Comparison of ENCODE assay signal across 8 mouse cellular contexts in the genomic region with DNA sequence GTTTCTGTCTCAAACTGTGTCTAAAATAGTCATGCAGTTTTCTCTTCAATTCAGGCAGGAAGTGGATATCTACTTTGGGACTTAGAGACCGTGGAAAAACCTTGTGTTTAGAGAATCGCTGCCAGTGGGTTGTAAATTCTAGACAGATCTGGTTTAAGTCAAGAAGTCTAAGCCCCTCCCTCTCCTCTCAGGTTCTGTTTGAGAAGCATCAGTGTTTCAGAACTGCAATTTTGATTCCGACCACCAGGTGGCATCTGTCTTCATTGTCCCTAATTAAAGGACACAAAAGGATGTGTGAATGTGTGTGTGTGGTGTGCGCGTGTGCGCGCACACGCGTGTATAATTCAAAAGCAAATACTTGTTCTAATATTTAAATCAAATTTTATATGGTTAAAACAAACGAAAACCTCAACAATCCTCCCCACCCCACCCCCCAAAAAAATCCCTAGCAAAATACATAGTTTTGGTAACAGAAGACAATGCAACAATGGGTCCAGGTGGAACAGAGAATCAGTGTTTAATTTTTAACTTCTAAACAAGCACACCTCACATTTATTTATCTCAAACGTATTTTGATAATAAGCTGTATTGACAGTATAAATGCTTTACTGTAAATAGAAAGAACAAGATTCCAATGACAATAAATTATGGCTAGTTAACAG. TPM values are rescaled to one million over a fixed set of nuclear protein-coding genes. Genes with fewer than 3 reads are reported as not detected.
DNase-seq lines count a peak whose midpoint lies in the region; ATAC-seq and TF ChIP-seq lines count a peak whose summit lies in the region.

No protein-coding gene starts in this region.

- H3K4me3 ChIP-seq in gastrocnemius, adult 2 months, result no peak overlapping the region
- no peak overlapping the region for H3K4me3 ChIP-seq in left cerebral cortex, adult 2 months

- peak; percentile 26 for DNase-seq in WW6 (ENCODE audit: low read depth, low spot score)
- DNase-seq in cerebellum, postnatal 25 days, result peak; percentile 70 to 85
- peak; percentile 53 for DNase-seq in gastrocnemius, adult 2 months
- DNase-seq in left cerebral cortex, adult 2 months (ENCODE audit: extremely low spot score in 1 of 2, low spot score in 2 of 2), result peak; percentile 56 to 73
- DNase-seq in right cerebral cortex, postnatal 14 days, result peak; percentile 66
- peak; percentile 43 to 81 for DNase-seq in urinary bladder, postnatal 4 days (ENCODE audit: low spot score in 2 of 2)

- intact Hi-C loops in gastrocnemius, adult 2 months (cut with DNase I), result loop anchor here (5.0 kb wide), 2 partner anchors 69 to 264 kb away; partner anchors contain the start of gene Armcx1
- intact Hi-C loops in left cerebral cortex, adult 2 months (cut with DNase I), result no loop called here

- peak; percentile 77 for TF ChIP-seq CTCF in gastrocnemius, adult 2 months (IDR thresholded peaks at IDR 0.05)
- TF ChIP-seq CTCF in left cerebral cortex, adult 2 months (IDR thresholded peaks at IDR 0.05), result peak; percentile 75

- peak; percentile 86 for ATAC-seq in inflammation-experienced regulatory T-cells, adult 6 months
- peak; percentile 81 for ATAC-seq in megakaryocyte-erythroid progenitor cell, adult 5-6 weeks (replicated peaks; ENCODE audit: low FRiP score, low TSS enrichment, poor library complexity, severe bottlenecking)

- H3K27ac ChIP-seq in gastrocnemius, adult 2 months, result no peak overlapping the region
- no peak overlapping the region for H3K27ac ChIP-seq in left cerebral cortex, adult 2 months

RNA-seq across cellular contexts. Expression of gene Armcx4, which starts 38.2 kb away (rescaled TPM):
- 10 to 100 TPM in 1 of 2 experiments, 1 to 10 TPM in 1; 5.9 to 23.9 TPM for total RNA-seq in gastrocnemius, adult 2 months (2021)
- 1 to 10 TPM in 1 of 3 experiments, under 1 TPM in 2; 0.54 to 1.0 (median 0.62) TPM for polyA plus RNA-seq in inflammation-experienced regulatory T-cells, adult 6 months (2017; shearing (Covaris generic))
- total RNA-seq in left cerebral cortex, adult 2 months (2021), result 10 to 100 TPM; 35.8 to 40.8 TPM
- total RNA-seq in megakaryocyte-erythroid progenitor cell, adult 5-6 weeks (2014; fragmentation: Nextera tagmentation), result 0.30 TPM in 1 of 2 replicates, not detected in the other
- total RNA-seq in megakaryocyte-erythroid progenitor cell, adult 5-6 weeks (2017), result 0.05 and 0.34 TPM in 2 replicates

RNA-seq across cellular contexts. Expression of gene Hnrnph2, which starts 47.2 kb away (rescaled TPM):
- 10 to 100 TPM; 51.6 to 52.9 TPM for total RNA-seq in gastrocnemius, adult 2 months (2021)
- polyA plus RNA-seq in inflammation-experienced regulatory T-cells, adult 6 months (2017; shearing (Covaris generic)), result 100 to 1,000 TPM in 1 of 3 experiments, 10 to 100 TPM in 2; 96.0 to 102 (median 98.8) TPM
- total RNA-seq in left cerebral cortex, adult 2 months (2021), result 100 to 1,000 TPM; 149 to 161 TPM
- total RNA-seq in megakaryocyte-erythroid progenitor cell, adult 5-6 weeks (2014; fragmentation: Nextera tagmentation), result 77.3 and 79.5 TPM in 2 replicates
- 145 and 188 TPM in 2 replicates for total RNA-seq in megakaryocyte-erythroid progenitor cell, adult 5-6 weeks (2017)

RNA-seq across cellular contexts. Expression of gene Gla, which starts 47.2 kb away (rescaled TPM):
- 1 to 10 TPM; 1.6 to 1.8 TPM for total RNA-seq in gastrocnemius, adult 2 months (2021)
- 1 to 10 TPM; 3.1 to 5.2 (median 3.5) TPM for polyA plus RNA-seq in inflammation-experienced regulatory T-cells, adult 6 months (2017; shearing (Covaris generic))
- 10 to 100 TPM; 11.0 to 12.2 TPM for total RNA-seq in left cerebral cortex, adult 2 months (2021)
- total RNA-seq in megakaryocyte-erythroid progenitor cell, adult 5-6 weeks (2014; fragmentation: Nextera tagmentation), result 0.87 and 2.3 TPM in 2 replicates
- total RNA-seq in megakaryocyte-erythroid progenitor cell, adult 5-6 weeks (2017), result 5.5 and 6.1 TPM in 2 replicates

Comparison
In these comparisons a context has a peak if more than half of its experiments do, and no peak if none do; other contexts are left out.
1. DNase-seq: peak in every context shown above with its lines; median percentile 78 in cerebellum, postnatal 25 days; 66 in right cerebral cortex, postnatal 14 days; 64 in left cerebral cortex, adult 2 months; 62 in urinary bladder, postnatal 4 days; 53 in gastrocnemius, adult 2 months; 26 in WW6.
2. RNA of gene Armcx4, which starts 38.2 kb away (total RNA-seq): 35.8 to 40.8 TPM in left cerebral cortex, adult 2 months and 5.9 to 23.9 TPM in gastrocnemius, adult 2 months; 0.05 to 0.34 TPM in megakaryocyte-erythroid progenitor cell, adult 5-6 weeks; every median in the first group is over 4 times any median in the second.